Mouse (Mus musculus) neural tube, embryonic 11.5 days (tissue): ENCODE measurements around the gene Pm20d2. TPM values are rescaled to one million over a fixed set of nuclear protein-coding genes. Genes with fewer than 3 reads are reported as not detected.

Experiments used
- ATAC-seq: fragments of 200-750 bp; cut with Nextera tagmentation; 2 replicates; pipeline ENCODE4 v1.8.0; 2017; ENCODE audit warnings: moderate number of reproducible peaks, mild to moderate bottlenecking, moderate TSS enrichment, moderate library complexity; ENCODE audit not compliant: insufficient read depth, low FRiP score, low TSS enrichment
- DNase-seq: peaks from one replicate; pipeline ENCODE4 v3.0.0-alpha.2; 2015; ENCODE audit warnings: low spot score
- H3K27ac ChIP-seq: fragments of 300-500 bp; sonication (generic); 2 replicates; pipeline ENCODE4 v1.5.1; 2014; ENCODE audit warnings: low read depth, mild to moderate bottlenecking, low read length
- H3K27me3 ChIP-seq: fragments of 300-500 bp; sonication (generic); 2 replicates; pipeline ENCODE4 v1.6.1; 2014; ENCODE audit warnings: mild to moderate bottlenecking, low read length, mixed read lengths; ENCODE audit not compliant: control insufficient read depth, insufficient read depth
- H3K36me3 ChIP-seq: fragments of 300-500 bp; sonication (generic); 2 replicates; pipeline ENCODE4 v1.6.1; 2014; ENCODE audit warnings: mild to moderate bottlenecking, low read length, moderate library complexity, mixed read lengths; ENCODE audit not compliant: control insufficient read depth, insufficient read depth
- H3K4me1 ChIP-seq: fragments of 300-500 bp; sonication (generic); 2 replicates; pipeline ENCODE4 v1.6.1; 2014; ENCODE audit warnings: low read length, mixed read lengths; ENCODE audit not compliant: control insufficient read depth, insufficient read depth
- H3K4me2 ChIP-seq: fragments of 300-500 bp; sonication (generic); 2 replicates; pipeline ENCODE4 v1.6.1; 2014; ENCODE audit warnings: low read depth, mild to moderate bottlenecking, moderate library complexity
- H3K4me3 ChIP-seq: fragments of 300-500 bp; sonication (generic); 2 replicates; pipeline ENCODE4 v1.5.1; 2014; ENCODE audit warnings: low read depth, low read length
- H3K9ac ChIP-seq: fragments of 300-500 bp; sonication (generic); 2 replicates; pipeline ENCODE4 v1.6.1; 2014; ENCODE audit warnings: mild to moderate bottlenecking, low read length
- H3K9me3 ChIP-seq: fragments of 300-500 bp; sonication (generic); 2 replicates; pipeline ENCODE4 v1.6.1; 2016; ENCODE audit warnings: low read length; ENCODE audit not compliant: control insufficient read depth
- WGBS: fragments of 180-500 bp; shearing (Covaris S2); extraction: QIAGEN DNeasy Blood & Tissue Kit; methylation state at CpG from one replicate; pipeline ENCODE4 v1.1.7; 2014; 5-methylcytosine and 5-hydroxymethylcytosine counted together
- polyA plus RNA-seq: library from polyadenylated mRNA; unstranded; fragments of >200 nt; fragmentation: Nextera tagmentation; extraction: Ambion mirVana; gene quantifications from 2 replicates; pipeline ENCODE4 v1.2.1, GENCODE M21; 2014

Pm20d2 gene
- polyA plus RNA-seq = 0.95 TPM in 2 replicates

GRCm38 (mm10) chr4:33189735-33190036 lies at the start of gene Pm20d2:
Gene Pm20d2 (minus strand): TSS chr4:33189737.
- H3K4me3 ChIP-seq = peak within 1 kb of the TSS; percentile 62
- no peaks in the 10 kb centered on the region for H3K36me3 ChIP-seq
- peak within 1 kb of the TSS; percentile 49; the same call in 1 of the 2 replicates for H3K27ac ChIP-seq
- H3K4me1 ChIP-seq = no peaks in the 10 kb centered on the region
- peak within 1 kb of the TSS; percentile 88 for H3K4me2 ChIP-seq
- no peaks in the 10 kb centered on the region for H3K27me3 ChIP-seq
- DNase-seq (no peak), ATAC-seq (no peak)
- H3K9ac ChIP-seq = peak within 1 kb of the TSS; percentile 67
- H3K9me3 ChIP-seq = no peaks in the 10 kb centered on the region
- 16% methylated on average over 6 of the region's 6 CpGs for WGBS

GRCm38 (mm10) chr4:33230881-33231280 lies 41.3 kb upstream of the Pm20d2 start:
- Histone ChIP-seq H3K36me3 (no peaks in the 10 kb centered on the region), H3K27ac (no peak overlapping the region), H3K9ac (no peak overlapping the region), H3K4me2 (no peak overlapping the region), H3K9me3 (no peaks in the 10 kb centered on the region), H3K4me1 (no peaks in the 10 kb centered on the region), H3K4me3 (no peak overlapping the region), H3K27me3 (no peaks in the 10 kb centered on the region)
- WGBS = 90% methylated on average over 18 of the region's 18 CpGs
- DNase-seq (no peak), ATAC-seq (no peak)

- H3K4me1 ChIP-seq = no peaks in the 10 kb centered on the region
- WGBS = 78% methylated on average over 4 of the region's 4 CpGs
- ATAC-seq = no peak
Observed at GRCm38 (mm10) chr4:33229639-33230038, 40.1 kb upstream of the Pm20d2 start.

GRCm38 (mm10) chr4:33227164-33227563 lies 37.6 kb upstream of the Pm20d2 start:
- Histone ChIP-seq H3K27me3 (no peaks in the 10 kb centered on the region), H3K4me1 (no peaks in the 10 kb centered on the region), H3K27ac (no peak overlapping the region), H3K4me3 (no peak overlapping the region), H3K9ac (no peak overlapping the region), H3K4me2 (no peak overlapping the region), H3K9me3 (no peaks in the 10 kb centered on the region), H3K36me3 (no peaks in the 10 kb centered on the region)
- 91% methylated on average over 7 of the region's 7 CpGs for WGBS
- DNase-seq (no peak), ATAC-seq (no peak)

More at GRCm38 (mm10) chr4:33229639-33230038, 40.1 kb upstream of the Pm20d2 start:
- Histone ChIP-seq H3K36me3 (no peaks in the 10 kb centered on the region), H3K9ac (no peak overlapping the region), H3K27me3 (no peaks in the 10 kb centered on the region), H3K27ac (no peak overlapping the region), H3K4me3 (no peak overlapping the region), H3K9me3 (no peaks in the 10 kb centered on the region), H3K4me2 (no peak overlapping the region)
- no peak for DNase-seq

GRCm38 (mm10) chr4:33224003-33224675 lies 34.6 kb upstream of the Pm20d2 start:
- no peaks in the 10 kb centered on the region for H3K9me3 ChIP-seq
- no peak overlapping the region for H3K27ac ChIP-seq
- no peaks in the 10 kb centered on the region for H3K27me3 ChIP-seq
- no peak for DNase-seq
- no peak for ATAC-seq
- no peaks in the 10 kb centered on the region for H3K4me1 ChIP-seq
- no peak overlapping the region for H3K4me2 ChIP-seq
- no peak overlapping the region for H3K9ac ChIP-seq
- H3K4me3 ChIP-seq = no peak overlapping the region
- WGBS = 78% methylated on average over 7 of the region's 7 CpGs
- no peaks in the 10 kb centered on the region for H3K36me3 ChIP-seq

- H3K36me3 ChIP-seq = no peaks in the 10 kb centered on the region
- H3K27me3 ChIP-seq = no peaks in the 10 kb centered on the region
- H3K4me1 ChIP-seq = no peaks in the 10 kb centered on the region
- DNase-seq (no peak), ATAC-seq (no peak)
- H3K27ac ChIP-seq = no peak overlapping the region
- 52% methylated on average over 1 of the region's 1 CpGs for WGBS
- H3K4me3 ChIP-seq = no peak overlapping the region
- no peak overlapping the region for H3K4me2 ChIP-seq
- no peak overlapping the region for H3K9ac ChIP-seq
- no peaks in the 10 kb centered on the region for H3K9me3 ChIP-seq
Observed at GRCm38 (mm10) chr4:33221847-33222246, 32.3 kb upstream of the Pm20d2 start.

GRCm38 (mm10) chr4:33208881-33209841 lies 19.6 kb upstream of the Pm20d2 start, which contains the start of gene Srsf12:
Gene Srsf12 (plus strand): TSS chr4:33208991.
- no peaks in the 10 kb centered on the region for H3K4me1 ChIP-seq
- H3K9me3 ChIP-seq = no peaks in the 10 kb centered on the region
- no peaks in the 10 kb centered on the region for H3K36me3 ChIP-seq
- ATAC-seq = peak; percentile 66
- peak; percentile 54 for DNase-seq
- H3K4me2 ChIP-seq = peak within 1 kb of the TSS; percentile 100
- H3K27ac ChIP-seq = no peak within 1 kb of the TSS
- H3K27me3 ChIP-seq = no peaks in the 10 kb centered on the region
- 3% methylated on average over 53 of the region's 65 CpGs for WGBS
- H3K9ac ChIP-seq = peak within 1 kb of the TSS; percentile 84
- H3K4me3 ChIP-seq = peak within 1 kb of the TSS; percentile 72

- no peaks in the 10 kb centered on the region for H3K27me3 ChIP-seq
- no peaks in the 10 kb centered on the region for H3K4me1 ChIP-seq
- H3K4me3 ChIP-seq = no peak overlapping the region
- no peak overlapping the region for H3K9ac ChIP-seq
- H3K9me3 ChIP-seq = no peaks in the 10 kb centered on the region
- DNase-seq (no peak), ATAC-seq (no peak)
- no peak overlapping the region for H3K27ac ChIP-seq
- no peaks in the 10 kb centered on the region for H3K36me3 ChIP-seq
- 69% methylated on average over 2 of the region's 2 CpGs for WGBS
- no peak overlapping the region for H3K4me2 ChIP-seq
Observed at GRCm38 (mm10) chr4:33207551-33207950, 18.0 kb upstream of the Pm20d2 start.
